Mouse (Mus musculus): ENCODE results near the gene Paqr7.

The Paqr7 gene

GRCm38 (mm10) chr4:134534932-134535786 is 38.7 kb downstream of the Paqr7 start, which contains the start of gene Mtfr1l:
Gene Mtfr1l (minus strand): TSS chr4:134535387.
- in situ Hi-C loops (cut with MboI, MseI) = no loop called here

GRCm38 (mm10) chr4:134535787-134536151 is 39.3 kb downstream of the Paqr7 start:
- in situ Hi-C loops (cut with MboI, MseI) = no loop called here

DNA sequence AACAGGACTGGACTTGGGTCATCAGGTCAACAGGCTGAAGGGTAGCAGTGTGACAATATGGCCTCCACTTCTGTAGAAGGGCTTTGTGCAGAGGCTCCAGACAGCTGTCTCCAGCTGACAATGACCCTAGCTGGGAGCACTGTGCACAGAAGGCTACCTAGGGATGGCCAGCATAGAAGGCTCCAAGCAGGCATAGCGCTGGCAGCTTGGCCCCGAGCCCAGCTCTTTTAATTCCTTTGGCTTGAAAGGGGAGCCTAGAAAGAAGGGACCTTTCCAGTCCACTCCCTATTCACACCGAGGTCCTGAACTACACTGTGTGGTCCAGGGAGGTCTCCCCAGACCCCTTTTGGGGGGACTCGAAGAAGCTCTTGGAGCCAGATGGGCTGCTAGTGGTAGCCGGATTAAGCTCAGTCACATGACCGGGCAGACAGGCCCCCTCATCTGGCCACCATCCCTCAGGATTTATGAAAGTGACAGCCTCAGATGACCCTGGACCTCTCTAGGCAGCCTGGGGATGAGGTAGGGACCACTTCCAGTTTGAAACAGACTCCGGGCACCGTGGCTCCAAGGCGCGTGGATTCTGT is 42.6 kb downstream of the Paqr7 start:
- in situ Hi-C loops (cut with MboI, MseI) = no loop called here

GRCm38 (mm10) chr4:134542726-134543125 is 46.2 kb downstream of the Paqr7 start:
- in situ Hi-C loops (cut with MboI, MseI) = loop anchor here (5.0 kb wide), 2 partner anchors 170 to 250 kb away; no protein-coding TSS in a partner anchor

DNA sequence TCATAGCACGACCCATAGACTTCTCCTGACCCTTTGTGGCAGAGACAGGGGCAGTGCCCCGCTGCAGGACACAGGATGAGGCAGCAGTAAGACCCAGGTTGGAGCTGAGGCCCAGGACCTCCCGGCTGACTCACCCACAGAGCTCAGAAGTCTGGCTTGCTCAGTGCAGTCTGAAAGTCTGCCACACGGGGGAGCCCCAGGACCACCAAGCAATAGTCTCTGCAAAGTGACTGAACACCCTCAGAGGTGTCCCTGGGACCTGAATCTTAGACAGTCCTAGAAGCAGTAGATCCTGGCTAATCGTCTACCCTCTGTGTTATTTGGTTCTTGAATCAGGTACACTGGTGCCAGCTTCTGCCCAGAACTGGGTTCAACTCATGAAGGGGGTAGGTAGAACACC is 46.8 kb downstream of the Paqr7 start:
- in situ Hi-C loops (cut with MboI, MseI) = loop anchor here (5.0 kb wide), 2 partner anchors 169 to 249 kb away; no protein-coding TSS in a partner anchor

DNA sequence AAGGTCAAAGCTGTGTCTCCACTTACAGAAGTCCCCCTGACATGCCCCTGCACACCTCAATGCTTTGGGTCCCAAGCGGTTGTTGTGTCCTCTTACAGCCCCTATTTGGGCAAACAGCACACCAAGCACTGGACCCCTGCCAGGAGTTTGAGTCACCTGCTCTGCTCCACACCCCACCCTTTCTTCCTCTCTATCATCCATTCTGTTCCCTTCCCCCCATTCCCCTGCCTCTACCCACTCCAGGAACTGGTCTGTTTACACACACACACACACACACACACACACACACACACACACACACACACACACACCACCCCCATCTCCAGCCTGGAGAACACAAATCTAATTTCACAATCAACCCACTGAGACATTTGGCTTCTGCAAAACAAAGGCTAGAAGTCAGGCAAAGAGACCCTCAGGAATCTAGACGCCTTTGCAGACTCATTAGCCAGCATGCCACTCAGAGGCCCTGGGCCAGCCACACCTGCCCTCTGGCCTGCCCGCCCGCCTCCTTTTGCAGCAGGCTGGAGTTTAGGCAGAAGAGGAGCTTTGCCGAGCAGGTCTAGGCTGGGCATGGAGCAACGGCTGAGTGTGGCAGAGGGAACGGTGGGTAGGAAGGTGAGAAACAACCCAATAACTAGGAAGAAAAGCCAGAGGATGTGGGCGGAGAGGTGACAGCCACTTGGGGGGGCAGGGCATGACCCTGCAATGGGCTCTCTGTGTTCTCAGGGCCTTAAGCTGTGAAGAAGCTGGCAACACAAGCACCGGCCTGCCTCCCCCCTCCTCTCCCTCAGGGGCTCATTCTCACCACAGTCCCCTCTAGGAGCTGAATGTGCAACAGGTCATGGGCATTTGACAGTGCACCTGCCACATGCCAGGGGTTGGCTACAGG is 50.6 kb downstream of the Paqr7 start:
- in situ Hi-C loops (cut with MboI, MseI) = no loop called here

- in situ Hi-C loops (cut with MboI, MseI) = no loop called here
These were observed 51.9 kb downstream of the Paqr7 start for GRCm38 (mm10) chr4:134548169-134548938.

DNA sequence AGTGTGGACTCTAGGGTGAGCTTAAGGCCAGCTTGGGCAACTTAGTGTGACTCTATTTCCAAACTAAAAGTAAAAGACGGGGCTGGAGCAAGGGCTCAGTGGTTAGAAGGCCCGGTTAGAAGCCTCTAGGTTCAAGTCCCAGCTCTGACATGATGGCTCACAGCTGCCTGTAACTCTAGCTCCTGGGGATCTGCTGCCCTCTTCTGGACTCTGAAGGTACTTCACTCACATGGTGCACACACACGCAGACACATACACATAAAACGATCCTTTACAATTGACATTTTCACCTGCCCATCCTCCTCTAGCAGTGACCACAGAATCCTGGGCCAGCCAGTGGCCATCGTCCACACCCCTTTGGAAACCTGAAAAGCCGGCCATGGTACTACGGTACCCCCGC is 53.4 kb downstream of the Paqr7 start:
- in situ Hi-C loops (cut with MboI, MseI) = no loop called here

- in situ Hi-C loops (cut with MboI, MseI) = no loop called here
These were observed 55.2 kb downstream of the Paqr7 start, which contains the start of gene Selenon for GRCm38 (mm10) chr4:134551494-134552316. Gene Selenon (minus strand): TSS chr4:134552166.

- in situ Hi-C loops (cut with MboI, MseI) = no loop called here
These were observed 57.1 kb downstream of the Paqr7 start for GRCm38 (mm10) chr4:134553631-134554030.

DNA sequence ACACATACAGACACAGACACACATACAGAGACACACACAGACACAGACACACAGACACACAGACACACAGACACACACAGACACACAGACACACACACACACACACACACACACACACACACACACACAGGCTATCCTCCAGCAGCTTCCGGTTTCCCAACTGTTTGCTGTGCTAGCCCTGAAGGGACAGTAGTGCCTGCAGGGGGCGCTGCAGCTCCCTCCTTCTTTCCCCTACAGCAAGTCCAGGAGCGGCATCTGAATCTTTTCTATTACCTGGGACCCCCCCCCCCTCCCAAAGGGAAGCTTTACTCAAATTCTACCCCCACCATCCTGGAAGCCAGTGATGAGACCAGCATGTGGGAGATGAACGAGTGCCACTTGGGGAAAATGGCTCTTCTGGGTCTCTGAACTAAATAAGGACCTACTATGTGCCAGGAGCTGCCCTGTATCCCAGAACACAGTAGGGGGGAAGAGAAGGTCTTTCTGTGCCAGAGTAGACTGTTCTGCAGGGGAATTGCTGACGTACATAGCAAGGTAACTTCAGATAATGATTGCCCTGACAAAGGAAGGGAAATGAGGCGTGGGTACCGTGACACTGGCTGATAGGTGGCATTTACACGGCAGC is 59.6 kb downstream of the Paqr7 start:
- in situ Hi-C loops (cut with MboI, MseI) = no loop called here

DNA sequence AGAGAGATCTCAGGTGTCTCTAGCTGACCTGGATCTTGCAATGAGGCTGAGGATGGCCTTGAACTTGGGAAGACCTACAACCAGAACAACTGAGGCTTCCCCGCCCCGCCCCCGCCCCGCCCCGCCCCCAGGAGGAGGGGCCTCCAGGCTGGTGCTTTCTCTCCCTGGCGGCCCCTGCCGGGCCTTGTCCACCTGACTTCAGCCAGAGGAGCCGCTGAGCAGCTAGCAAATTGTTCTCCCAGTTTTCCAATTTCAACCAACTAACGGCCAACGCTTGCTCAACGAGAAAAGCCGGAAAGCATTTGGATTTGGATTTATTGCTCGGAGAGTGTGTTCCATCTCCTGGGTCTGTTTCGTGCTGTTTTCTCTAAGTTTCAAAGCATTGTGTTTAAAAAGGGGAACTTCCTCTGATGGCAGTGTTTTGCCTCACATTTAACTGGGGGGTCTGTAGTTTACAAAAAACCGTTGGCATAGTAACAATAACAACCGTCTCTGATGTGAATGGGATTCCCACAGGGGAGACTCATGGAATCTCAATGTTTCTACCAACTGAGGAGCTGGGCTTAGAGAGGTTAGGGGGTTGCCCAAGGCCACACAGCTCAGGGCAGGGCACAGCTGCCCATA is 61.2 kb downstream of the Paqr7 start:
- in situ Hi-C loops (cut with MboI, MseI) = no loop called here

- in situ Hi-C loops (cut with MboI, MseI) = no loop called here
These were observed 62.1 kb downstream of the Paqr7 start for GRCm38 (mm10) chr4:134558570-134559113.

- in situ Hi-C loops (cut with MboI, MseI) = no loop called here
These were observed 62.7 kb downstream of the Paqr7 start for GRCm38 (mm10) chr4:134559154-134559553.

Data from T-helper 1 cell (primary cell).